ENCODE assay signal across 8 mouse cellular contexts in genomic region chr4:58943420-58944205, GRCm38 (mm10). TPM values are rescaled to one million over a fixed set of nuclear protein-coding genes. Genes with fewer than 3 reads are reported as not detected.
DNase-seq lines count a peak whose midpoint lies in the region; ATAC-seq and TF ChIP-seq lines count a peak whose summit lies in the region.

Zkscan16 (plus strand) TSS chr4:58943628.

- DNase-seq in ZHBTc4 (ENCODE audit: low read depth, low spot score): peak; percentile 91
- peak; percentile 89 to 93 for DNase-seq in cerebellum, postnatal 4 days (ENCODE audit: low spot score in 2 of 2)
- peak; percentile 16 to 39 for DNase-seq in gastrocnemius, adult 8-10 months (ENCODE audit: low spot score in 2 of 2)
- DNase-seq in hindbrain, postnatal 0 days (ENCODE audit: low spot score): peak; percentile 98
- peak; percentile 84 for DNase-seq in left cerebral cortex, adult 11 months (ENCODE audit: low spot score)
- peak; percentile 49 for DNase-seq in lung, postnatal 25 days (ENCODE audit: low spot score)
- DNase-seq in retina, embryonic 14.5 days (ENCODE audit: low spot score): peak; percentile 94
- DNase-seq in thymus, postnatal 25 days: peak; percentile 59

- H3K9ac ChIP-seq in hindbrain, postnatal 0 days (replicated peaks; ENCODE audit: low read length): peak within 1 kb of the TSS; percentile 69

- peak within 1 kb of the TSS; percentile 80 for H3K4me3 ChIP-seq in hindbrain, postnatal 0 days (ENCODE audit: low read length)

- no peaks in the 10 kb centered on the region for H3K27me3 ChIP-seq in hindbrain, postnatal 0 days (ENCODE audit: insufficient read depth, low read length)

- H3K9me3 ChIP-seq in hindbrain, postnatal 0 days (ENCODE audit: low read length): no peaks in the 10 kb centered on the region

- H3K4me2 ChIP-seq in hindbrain, postnatal 0 days (ENCODE audit: low read depth, low read length): peak within 1 kb of the TSS; percentile 89

- H3K36me3 ChIP-seq in hindbrain, postnatal 0 days (ENCODE audit: insufficient read depth, low read length): no peaks in the 10 kb centered on the region

- peaks cover 4% of the 10 kb centered on the region for H3K4me1 ChIP-seq in hindbrain, postnatal 0 days (ENCODE audit: insufficient read depth, low read length)

- ATAC-seq in hindbrain, postnatal 0 days: peak; percentile 88

- under 1% methylated on average over 50 of the region's 50 CpGs for WGBS in hindbrain, postnatal 0 days

- no peak for TF ChIP-seq CTCF in hindbrain, postnatal 0 days (IDR thresholded peaks at IDR 0.05; ENCODE audit: low read depth)

- peak within 1 kb of the TSS; percentile 85 for H3K27ac ChIP-seq in hindbrain, postnatal 0 days

RNA-seq across cellular contexts. Expression of gene Zkscan16, which starts in this region (rescaled TPM):
- total RNA-seq in gastrocnemius, adult 8-10 months (2022): under 1 TPM in 3 of 4 experiments, not detected in 1; 0.10 to 0.24 (median 0.16) TPM
- 4.1 and 4.2 TPM in 2 replicates for total RNA-seq in hindbrain, postnatal 0 days (2014; rRNA removed)
- polyA plus RNA-seq in hindbrain, postnatal 0 days (2015; fragmentation: Nextera tagmentation; extraction: Ambion mirVana): 1.8 and 2.3 TPM in 2 replicates

Comparison
In these comparisons a context has a peak if more than half of its experiments do, and no peak if none do; other contexts are left out.
1. Peak in every context shown above with its lines: DNase-seq, ATAC-seq, H3K4me3 ChIP-seq and H3K27ac ChIP-seq.
2. Peak in DNase-seq in gastrocnemius, adult 8-10 months; RNA of the gene not detected or under 1 TPM.
3. DNase-seq: peak in every context shown above with its lines; median percentile 98 in hindbrain, postnatal 0 days; 94 in retina, embryonic 14.5 days; 91 in ZHBTc4; 91 in cerebellum, postnatal 4 days; 84 in left cerebral cortex, adult 11 months; 59 in thymus, postnatal 25 days; 49 in lung, postnatal 25 days; 28 in gastrocnemius, adult 8-10 months.